Mouse (Mus musculus) right cerebral cortex, postnatal 10 days (tissue): ENCODE measurements around the gene 2700049A03Rik.

Experiments used
- DNase-seq, 2 experiments: peaks; one replicate each; pipeline ENCODE4 v3.0.0; 2021; ENCODE audit warnings: low spot score in 2 of 2

The 2700049A03Rik gene

DNA sequence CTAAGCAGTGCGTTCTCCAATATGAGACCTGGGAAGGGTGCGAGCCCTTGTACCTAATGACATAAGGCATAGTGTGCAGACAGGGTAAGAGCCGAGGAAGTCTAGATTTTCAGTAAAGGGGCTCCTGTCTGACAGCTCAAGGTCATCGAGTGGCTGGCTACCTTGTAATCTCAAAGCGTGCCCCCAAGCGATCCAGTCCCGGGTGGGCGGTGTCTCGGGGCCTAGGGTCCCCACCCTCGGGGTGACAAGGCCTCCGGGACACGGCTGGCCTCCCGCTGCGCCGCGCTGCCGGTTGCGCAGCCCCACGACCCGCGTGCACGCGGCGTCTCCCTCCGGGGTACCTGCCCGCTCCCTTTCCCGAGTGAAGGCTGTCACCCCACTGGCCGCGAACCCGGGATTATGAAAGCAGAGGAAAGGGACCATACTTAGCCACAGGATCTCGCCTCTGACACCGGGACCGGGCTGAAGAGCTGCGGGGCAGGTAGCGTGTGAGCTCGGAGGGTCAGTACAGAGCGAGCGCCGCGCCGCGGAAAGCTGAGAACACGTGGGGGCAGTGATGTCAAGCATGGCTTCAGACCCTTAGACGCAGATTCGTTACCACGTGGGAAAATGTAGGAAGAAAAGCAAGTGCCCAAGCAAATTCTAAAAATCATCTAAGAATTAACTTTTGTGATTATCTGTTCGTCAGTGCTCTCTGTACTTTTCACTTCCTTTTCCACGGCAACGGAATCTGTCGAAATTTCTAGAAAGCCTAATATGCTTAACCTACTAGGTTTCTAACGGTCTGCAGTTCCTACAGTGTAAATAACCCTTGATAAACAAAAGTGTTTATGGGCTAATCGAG lies at the start of gene 2700049A03Rik, which contains the start of gene Timm9:
TSS of gene 2700049A03Rik (plus strand) at position 719 of the 844 bp plus-strand sequence.
TSS of gene Timm9 (minus strand) at position 555 of the 844 bp plus-strand sequence.
- peak; percentile 82 to 84 for DNase-seq

DNA sequence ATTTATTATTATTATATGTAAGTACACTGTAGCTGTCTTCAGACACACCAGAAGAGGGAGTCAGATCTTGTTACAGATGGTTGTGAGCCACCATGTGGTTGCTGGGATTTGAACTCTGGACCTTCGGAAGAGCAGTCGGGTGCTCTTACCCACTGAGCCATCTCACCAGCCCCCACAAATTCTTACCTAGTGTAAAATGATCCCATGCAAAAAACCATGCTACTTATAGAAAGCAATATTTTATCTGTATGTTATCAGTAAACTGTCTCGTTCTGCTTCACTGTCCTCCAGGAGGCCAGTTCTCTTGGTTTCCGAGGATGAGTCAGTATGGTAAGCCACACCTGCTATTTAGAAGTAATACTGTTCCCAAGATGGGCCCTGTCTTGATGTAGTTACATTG lies 32.4 kb upstream of the 2700049A03Rik start:
- peak in 1 of 2 experiments; percentile 5 for DNase-seq

DNA sequence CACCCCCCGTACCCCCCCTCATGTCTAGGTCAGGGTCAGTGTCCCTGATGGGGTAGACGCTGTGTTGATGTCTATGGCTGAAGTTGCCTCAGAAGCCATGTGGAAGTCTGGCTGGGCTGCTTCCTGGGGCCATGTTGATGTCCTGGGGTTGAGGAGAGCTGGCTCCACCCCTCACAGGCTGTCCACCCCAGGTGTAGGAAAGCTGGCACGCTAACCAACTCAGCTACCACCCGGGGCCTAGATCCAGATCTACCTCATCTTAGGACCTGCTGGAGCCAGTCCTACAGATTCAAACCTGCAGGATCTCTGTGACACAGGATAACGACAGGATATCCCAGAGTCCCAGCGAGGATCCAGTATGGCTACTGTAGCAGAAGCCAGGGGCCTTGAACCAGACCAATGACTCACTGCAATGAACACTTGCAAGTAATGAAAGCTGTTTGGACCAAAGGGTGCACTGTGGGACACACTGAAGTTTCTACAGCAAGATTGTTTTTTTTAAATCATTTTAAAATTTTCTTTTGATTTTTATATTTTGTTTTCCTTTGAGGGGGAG lies 29.4 kb upstream of the 2700049A03Rik start:
- peak in 1 of 2 experiments; percentile 19 for DNase-seq

DNA sequence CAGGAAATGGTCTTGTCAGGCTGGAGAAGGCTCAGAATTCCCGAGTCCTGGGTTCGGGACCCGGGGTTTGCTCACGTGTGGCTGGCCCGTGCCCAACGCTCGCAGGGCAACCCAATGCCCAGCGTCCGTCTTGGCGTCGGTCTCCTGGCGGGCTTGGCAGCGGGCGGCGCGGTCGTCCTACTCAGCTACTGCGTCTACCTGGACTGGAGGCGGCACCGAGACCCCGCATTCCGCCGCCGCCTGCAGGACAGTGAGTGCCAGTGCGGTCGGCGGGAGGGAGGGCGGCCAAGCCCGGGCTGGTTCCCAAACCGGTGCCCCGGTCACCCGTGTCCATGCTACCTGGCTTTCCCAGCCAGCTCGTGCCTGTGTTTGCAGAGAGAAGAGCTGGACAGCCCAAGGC lies 25.3 kb upstream of the 2700049A03Rik start, which contains the start of gene Tomm20l:
TSS of gene Tomm20l (plus strand) at position 98 of the 400 bp plus-strand sequence.
- DNase-seq = peak; percentile 24 to 35

DNA sequence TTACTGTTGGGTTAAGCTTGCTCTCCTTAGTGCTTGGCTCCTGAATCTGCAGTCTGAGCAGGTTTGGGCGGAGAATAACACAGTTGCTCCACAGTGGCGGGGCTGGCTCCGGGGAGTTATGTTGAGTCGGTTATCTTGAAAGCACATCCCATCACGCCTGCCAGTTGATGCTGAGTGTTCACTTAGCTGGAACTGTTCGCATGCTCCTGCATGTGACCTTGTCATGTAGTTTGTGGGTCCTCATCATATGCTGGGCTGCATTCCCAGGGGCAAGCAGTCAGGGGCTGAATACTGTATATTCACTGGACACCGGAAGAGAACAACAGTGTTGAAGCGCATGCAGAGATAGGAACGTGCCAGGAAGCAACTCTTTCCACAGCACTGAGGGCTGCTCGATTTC lies 23.6 kb upstream of the 2700049A03Rik start:
- DNase-seq = peak in 1 of 2 experiments; percentile 23

DNA sequence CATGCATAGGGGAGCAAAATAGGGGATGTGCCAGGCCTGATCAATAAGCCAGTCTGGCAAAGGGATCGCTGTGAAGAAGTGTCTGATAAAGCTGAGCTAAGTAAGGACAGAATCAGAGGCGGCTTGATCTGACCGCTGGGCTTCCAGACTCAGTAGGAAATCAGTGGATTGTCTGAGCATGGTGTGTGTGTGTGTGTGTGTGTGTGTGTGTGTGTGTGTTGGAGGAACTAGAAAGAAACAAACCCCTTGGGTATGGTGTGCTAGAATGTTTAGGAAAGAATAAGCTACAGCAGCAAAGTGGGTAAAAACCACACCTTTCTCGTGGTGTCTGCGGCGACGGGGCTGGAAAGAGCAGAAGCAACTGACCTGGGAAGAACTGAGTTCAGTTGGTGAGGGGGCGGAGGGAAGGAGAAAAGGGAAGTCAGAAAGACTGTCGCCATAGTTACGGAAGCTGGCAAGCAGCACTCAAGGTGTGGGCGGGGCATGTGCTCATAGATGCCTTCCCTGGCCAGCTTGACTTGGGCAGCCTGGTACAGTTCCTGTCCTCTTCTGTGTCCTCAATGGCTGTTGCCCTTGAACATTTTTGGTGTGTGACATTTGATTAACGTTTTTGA lies 22.9 kb upstream of the 2700049A03Rik start:
- DNase-seq = peak; percentile 77 to 85

DNA sequence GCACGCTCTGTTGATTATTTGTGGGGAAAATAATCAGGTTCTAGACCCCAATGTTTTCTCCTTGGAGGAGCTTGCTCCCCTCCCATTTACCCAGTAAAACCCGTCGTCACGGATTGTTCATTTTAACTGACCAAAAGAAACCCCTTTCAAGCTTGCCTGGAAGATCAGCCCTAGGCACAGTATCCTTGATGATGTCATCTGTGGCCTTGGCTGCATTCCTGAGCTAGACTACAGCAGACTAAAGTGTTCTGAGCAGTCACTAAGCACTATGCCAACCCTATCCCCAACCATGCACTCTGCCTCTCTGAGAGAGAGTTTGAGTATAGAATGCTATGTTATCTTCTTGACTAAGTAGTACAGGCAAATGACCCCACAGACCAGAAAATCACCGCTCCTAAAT lies 20.2 kb upstream of the 2700049A03Rik start:
- no peak for DNase-seq

DNA sequence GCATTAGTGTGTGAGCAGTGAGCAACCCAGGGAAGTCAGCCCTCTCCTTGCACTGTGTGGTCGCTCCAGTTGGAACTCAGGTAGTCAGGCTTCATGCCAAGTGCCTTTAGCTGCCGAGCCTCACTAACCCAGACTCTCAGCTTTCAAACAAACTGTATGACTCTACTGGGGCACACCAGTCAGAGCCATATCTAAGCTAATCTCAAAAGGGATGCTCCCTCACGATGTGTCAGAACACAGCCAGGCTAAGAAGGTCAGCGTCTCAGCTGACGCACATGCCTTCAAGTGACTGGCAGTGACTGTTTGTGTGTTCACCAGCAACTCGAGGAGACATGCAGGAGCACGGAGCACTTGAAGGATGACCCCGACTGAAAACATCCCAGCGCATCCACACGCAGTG lies 13.9 kb upstream of the 2700049A03Rik start:
- no peak for DNase-seq

DNA sequence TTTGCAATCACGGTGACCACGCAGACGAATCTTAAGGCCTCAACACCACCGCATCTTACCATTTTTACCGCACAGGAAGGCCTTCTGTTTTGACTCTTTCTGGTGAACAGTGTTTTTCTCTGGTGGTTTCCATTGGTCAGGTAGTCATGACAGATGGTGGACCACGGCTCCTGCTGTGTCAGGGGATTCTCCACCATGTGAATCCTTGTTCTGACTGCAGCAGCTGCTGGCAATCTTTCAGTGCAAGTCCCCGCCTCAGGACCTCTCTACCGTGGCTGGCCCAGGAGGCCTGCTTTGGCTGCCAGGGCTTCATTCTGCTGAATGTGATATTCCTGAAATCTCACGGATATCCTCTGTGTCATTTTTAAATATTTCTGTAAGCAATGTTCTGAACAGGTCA lies 13.4 kb upstream of the 2700049A03Rik start:
- no peak for DNase-seq

DNA sequence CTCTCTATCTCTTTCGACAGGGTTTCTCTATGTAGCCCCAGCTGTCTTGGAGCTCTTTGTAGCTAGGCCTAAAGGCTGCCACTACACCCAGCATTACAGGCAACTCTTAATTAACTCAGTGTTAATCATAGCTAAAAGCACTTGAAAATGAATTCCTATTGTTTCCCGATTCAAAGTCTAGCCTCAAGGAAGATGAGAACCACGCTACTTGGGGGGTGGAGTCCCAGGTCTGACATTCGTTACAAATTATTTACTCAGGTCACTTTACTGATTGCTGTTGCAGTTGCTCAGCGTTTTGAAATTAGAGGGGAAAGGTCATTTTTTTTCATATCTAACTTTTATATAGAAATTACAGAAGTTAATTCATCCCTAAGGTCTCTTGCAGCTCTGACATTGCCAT lies 1.1 kb upstream of the 2700049A03Rik start:
- DNase-seq = no peak

DNA sequence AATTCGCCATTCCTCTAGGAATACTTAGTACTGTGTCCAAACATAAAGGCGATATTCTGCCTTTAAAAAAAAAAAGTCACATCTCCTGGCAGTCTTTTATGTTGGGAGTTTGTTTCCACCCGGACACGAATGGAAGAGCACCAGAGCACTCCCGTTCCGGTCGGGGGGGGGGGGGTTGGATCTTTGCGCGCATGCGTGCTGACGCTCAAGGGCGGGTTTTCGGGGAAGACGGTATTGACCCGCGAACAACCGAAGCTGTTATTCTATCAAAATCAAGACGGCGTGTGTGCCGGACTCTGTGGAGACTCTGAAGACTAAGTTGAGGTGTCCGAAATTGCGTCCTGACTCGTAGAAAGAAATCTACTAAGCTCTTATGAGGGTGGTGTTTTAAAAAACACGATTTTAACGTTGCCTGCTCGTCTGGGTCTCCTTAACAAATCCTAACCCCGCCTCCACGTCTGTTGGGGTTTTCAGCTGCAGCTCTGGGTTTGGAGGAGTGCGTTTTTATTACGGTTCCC lies 385 bp downstream of the 2700049A03Rik start:
- peak; percentile 85 to 88 for DNase-seq

DNA sequence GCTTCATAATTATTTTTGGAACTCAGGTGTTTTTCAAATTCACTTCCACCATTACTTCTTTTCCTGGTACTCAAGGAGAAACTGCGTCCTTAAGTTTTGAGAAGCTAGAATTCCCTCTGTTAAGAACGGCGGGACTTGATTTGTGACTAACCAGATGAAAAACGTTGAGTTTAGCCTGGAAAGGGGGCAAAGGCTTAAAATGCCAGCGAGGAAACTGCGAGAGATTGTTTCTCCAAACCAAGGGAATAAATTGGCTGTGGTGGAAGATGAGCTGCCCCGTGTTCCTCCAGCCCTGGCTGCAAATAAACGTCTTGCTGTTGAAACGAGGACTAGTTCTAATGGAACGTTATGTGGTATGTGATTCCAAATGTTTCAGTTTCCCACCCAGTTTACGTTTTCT lies 1.0 kb downstream of the 2700049A03Rik start:
- DNase-seq = no peak

DNA sequence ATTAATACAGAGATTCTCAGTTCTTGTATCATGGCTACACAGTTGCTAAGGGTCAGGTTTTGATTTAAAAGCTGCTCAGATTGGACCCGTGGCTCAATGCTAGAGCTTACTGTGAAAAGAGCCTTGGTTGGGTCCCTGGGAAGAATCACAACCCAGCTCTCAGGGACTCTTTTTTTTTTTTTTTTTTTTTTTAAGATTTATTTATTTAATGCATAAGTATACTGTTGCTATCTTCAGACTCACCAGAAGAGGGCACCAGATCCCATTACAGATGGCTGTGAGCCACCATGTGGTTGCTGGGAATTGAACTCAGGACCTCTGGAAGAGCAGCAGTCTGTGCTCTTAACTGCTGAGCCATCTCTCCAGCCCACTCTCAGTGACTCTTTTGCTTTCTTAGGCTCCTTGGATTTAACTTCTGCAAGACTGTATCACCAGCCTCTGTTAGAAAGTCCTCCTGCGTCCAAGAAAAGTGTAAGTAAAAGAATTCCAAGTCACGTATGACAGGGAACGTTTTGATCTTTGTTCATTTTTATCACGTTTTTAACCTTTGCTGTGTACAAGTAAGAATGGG lies 2.7 kb downstream of the 2700049A03Rik start:
- no peak for DNase-seq

DNA sequence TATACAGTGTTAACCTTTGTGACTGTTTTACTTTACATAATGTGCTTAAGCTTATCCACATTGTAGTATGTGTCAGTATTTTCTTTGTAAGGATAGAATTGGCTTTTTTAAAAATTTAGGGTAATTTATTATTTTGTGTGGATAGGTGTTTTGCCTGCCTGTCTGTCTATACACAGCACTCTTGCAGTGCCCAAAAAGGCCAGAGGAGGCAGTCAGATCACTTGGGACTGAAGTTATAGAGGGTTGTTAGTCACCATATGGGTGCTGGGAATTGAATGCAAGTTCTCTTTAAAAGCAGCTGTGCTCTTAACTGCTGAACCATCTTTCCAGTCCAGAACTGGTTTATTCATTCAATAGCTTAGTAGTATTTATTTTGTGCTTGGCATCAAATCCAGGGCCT lies 4.5 kb downstream of the 2700049A03Rik start:
- no peak for DNase-seq

DNA sequence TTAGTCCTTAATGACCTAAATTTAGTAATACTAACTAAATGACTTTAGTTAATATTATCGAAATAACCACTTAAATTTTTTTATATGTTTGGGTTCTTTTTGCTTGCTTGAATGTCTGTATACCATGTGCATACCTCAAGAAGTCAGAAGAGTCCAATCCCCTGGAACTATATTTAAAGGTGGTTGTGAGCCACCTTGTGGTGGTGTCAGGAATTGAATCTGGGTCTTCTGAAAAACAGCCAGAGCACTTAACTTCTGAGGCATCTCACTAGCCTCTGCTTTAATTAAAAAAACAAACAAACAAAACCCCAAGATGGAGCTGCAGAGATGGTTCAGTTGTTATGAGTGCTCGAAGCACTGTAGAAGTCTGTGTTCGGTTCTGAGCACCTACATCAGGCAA lies 11.0 kb downstream of the 2700049A03Rik start:
- peak in 1 of 2 experiments; percentile 53 for DNase-seq

DNA sequence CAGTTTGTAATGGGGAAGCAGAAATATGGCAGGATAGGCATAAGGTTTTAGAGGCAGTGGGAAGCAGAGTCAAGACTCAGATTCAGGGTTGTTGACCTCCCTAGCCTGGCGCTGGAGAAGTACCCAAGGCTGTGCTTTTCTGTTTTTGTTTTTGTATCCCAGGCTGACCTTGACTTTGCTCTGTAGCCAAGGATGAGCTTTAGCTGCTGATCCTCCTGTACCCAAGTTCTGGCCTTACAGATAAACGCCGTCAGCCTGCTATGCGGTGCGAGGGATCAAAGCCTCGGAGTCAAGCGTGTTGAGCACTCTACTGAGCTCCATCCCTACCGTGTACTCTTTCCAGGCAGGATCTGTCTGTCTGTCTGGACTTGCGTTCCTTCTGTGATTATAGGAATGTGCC lies 12.2 kb downstream of the 2700049A03Rik start:
- DNase-seq = no peak

DNA sequence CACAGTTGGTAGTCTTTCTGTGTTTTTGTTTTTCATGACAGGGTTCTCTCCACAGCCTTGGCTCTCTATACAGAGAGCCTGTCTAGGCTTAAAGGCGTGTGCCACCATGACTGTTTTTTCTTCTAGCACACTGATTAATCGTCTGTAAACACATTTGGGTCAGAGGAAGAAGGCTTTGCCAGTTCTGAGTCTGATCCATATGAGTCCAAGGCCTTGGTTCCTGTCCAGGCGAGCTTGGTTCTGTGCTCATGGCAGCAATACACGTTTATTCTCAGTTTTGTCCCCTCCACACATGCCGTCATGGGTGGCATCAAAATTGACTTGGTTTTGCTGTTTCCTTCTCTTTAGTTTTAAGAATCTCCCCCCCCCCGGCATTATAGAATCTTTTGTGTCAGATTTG lies 12.8 kb downstream of the 2700049A03Rik start:
- no peak for DNase-seq

DNA sequence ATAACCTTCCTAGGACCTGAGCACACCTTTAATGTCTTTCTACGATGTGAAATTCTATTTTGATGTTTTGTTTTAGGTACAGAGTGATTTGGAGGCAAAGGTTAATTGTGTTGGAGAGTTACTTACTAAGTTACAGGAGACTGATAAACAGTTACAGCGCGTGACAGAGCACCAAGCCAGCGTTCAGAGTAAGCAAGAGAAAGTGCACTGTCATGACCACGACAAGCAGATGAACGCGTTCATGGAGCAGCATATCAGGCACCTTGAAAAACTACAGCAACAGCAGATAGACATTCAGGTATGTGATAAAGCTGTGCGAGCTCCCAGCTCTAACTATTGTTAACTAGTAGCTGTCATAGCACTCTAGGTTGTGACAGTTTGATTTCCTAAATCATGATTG lies 13.5 kb downstream of the 2700049A03Rik start:
- no peak for DNase-seq

DNA sequence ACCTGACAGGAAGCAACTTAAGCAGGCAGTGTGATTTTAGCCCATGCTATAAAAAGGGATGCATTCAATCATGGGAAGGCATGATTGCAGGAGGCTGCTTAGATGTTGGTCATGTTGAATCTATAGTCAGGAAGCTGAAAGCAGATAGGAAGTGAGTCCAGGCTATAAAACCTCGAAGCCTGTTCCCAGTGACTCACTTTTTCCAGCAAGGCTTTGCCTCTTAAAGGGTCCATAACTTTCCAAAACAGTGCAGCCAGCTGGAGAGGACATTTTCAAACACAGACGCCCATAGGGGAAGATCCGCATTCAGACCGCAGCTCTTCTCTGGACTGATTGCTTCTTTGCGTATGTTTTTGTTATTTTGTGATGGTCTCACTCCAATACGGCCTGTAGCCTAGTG lies 18.3 kb downstream of the 2700049A03Rik start:
- DNase-seq = no peak

DNA sequence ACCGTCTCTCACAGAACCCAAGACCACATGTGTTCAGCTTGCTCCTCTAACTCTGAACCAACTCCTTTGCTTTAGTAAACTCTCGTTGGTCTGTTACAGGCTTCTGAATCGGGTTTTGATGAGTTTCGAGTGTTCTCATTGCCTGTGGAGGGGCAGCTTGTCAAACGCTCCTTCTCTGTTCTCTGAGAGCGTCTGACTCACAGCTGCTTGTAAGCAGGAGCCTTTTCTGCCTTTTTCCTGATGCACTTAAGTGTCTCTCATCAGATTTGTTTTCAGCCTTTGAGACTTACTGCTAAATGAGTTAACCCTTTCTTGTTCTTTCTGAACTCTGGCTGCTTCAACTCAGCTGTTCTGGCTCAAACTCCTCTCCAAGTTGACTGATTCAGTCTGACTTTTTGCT lies 21.3 kb downstream of the 2700049A03Rik start:
- no peak for DNase-seq

DNA sequence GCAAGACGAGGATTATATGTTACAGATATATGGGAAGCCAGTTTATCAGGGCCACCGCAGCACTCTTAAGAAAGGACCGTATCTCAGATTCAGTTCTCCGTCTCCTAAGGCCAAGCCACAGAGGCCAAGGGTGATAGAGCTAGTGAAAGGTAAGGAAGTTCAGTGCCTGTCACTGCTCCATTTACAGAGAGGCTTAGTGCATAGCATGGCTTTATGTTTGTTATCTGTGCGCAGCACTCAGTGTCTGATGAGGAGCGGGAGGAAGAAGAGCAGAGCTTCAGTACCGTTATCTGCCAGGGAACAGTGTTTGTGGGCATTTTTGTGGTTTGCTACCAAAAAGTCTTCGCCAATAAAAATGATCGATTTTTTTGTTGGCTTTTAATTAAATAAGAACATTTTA lies 27.8 kb downstream of the 2700049A03Rik start:
- no peak for DNase-seq

DNA sequence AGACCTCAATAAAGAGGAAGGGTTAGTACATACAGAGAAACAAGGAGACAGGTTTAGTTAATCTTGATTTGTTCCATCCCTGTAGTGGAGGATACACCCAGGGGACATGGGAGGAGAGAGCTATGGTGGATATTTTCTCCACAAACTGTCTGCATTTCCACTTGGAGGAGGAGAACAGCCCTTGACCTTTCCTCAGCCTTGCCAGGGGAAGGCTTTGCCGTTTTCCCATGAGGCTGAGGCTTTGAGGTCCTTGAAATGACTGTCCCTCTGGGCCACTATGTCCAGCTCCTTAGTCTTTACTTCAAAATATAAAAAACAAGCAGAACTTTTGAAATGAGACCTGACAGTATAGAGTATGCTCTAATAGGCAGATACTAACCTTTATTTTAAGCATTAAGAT lies 33.3 kb downstream of the 2700049A03Rik start:
- DNase-seq = no peak
